Mouse (Mus musculus) MEL (cell line): ENCODE results near the gene Exoc6b. TPM values are rescaled to one million over a fixed set of nuclear protein-coding genes. Genes with fewer than 3 reads are reported as not detected.
A peak's percentile ranks its signal among the peaks of the same experiment; 100 is the strongest.

Experiments
- DNase-seq: peaks from one replicate; pipeline ENCODE4 v3.0.0; 2011; ENCODE audit warnings: low read depth, low spot score
- H3K27ac ChIP-seq: 2 replicates; pipeline ENCODE4 v1.5.1; 2012; ENCODE audit warnings: low read depth, mild to moderate bottlenecking, control low read depth, low read length, moderate library complexity; ENCODE audit not compliant: control insufficient read depth
- H3K27me3 ChIP-seq, 2 experiments: fragments of 150-350 bp in 1 of 2; sonication (generic) in 1 of 2; 2 replicates each; pipeline ENCODE4 v1.6.1; 2012; ENCODE audit warnings: low read length in 2 of 2, mild to moderate bottlenecking in 2 of 2, improper control_type of control experiment in 1 of 2, moderate library complexity in 1 of 2; ENCODE audit not compliant: insufficient read depth in 2 of 2, control insufficient read depth in 1 of 2
- H3K36me3 ChIP-seq, 2 experiments: 2 replicates each; pipeline ENCODE4 v1.6.1; 2012 to 2014; ENCODE audit warnings: low read length in 2 of 2, improper control_type of control experiment in 1 of 2, inconsistent platforms in 1 of 2, mild to moderate bottlenecking in 1 of 2; ENCODE audit not compliant: insufficient read depth in 2 of 2, control insufficient read depth in 1 of 2
- H3K4me1 ChIP-seq, 2 experiments: fragments of 150-350 bp in 1 of 2; sonication (generic) in 1 of 2; 2 replicates each; pipeline ENCODE4 v1.6.1; 2012; ENCODE audit warnings: low read length in 2 of 2, improper control_type of control experiment in 1 of 2, mild to moderate bottlenecking in 1 of 2; ENCODE audit not compliant: insufficient read depth in 2 of 2, control insufficient read depth in 1 of 2
- H3K4me3 ChIP-seq, 2 experiments: fragments of 150-350 bp in 1 of 2; sonication (generic) in 1 of 2; 2 replicates each; pipeline ENCODE4 v1.5.1; 2012; ENCODE audit warnings: low read depth in 2 of 2, low read length in 2 of 2, mild to moderate bottlenecking in 2 of 2, moderate library complexity in 2 of 2, control low read depth in 1 of 2, improper control_type of control experiment in 1 of 2; ENCODE audit not compliant: control insufficient read depth in 1 of 2, insufficient read depth in 1 of 2
- H3K79me2 ChIP-seq: 2 replicates; pipeline ENCODE4 v1.6.1; 2012; ENCODE audit warnings: mild to moderate bottlenecking, low read length, moderate library complexity; ENCODE audit not compliant: control insufficient read depth, poor library complexity, insufficient read depth
- H3K9ac ChIP-seq: 2 replicates; pipeline ENCODE4 v1.6.1; 2012; ENCODE audit warnings: low read depth, mild to moderate bottlenecking, control low read depth, low read length, moderate library complexity; ENCODE audit not compliant: control insufficient read depth, poor library complexity, severe bottlenecking
- H3K9me3 ChIP-seq: fragments of 150-350 bp; sonication (generic); replicated peaks from 2 replicates; pipeline ENCODE4 v1.6.1; 2012; ENCODE audit warnings: mild to moderate bottlenecking, low read length, improper control_type of control experiment, moderate library complexity; ENCODE audit not compliant: insufficient read depth
- CHD1 ChIP-seq: IDR thresholded peaks from 2 replicates; pipeline ENCODE4 v1.6.1; 2012; ENCODE audit warnings: low read depth, mild to moderate bottlenecking, inconsistent platforms, low read length, improper control_type of control experiment
- CTCF ChIP-seq, 3 experiments: IDR thresholded peaks in 2 of 3; conservative IDR thresholded peaks in 1 of 3; 2 replicates each; pipeline ENCODE4 v1.5.1; 2011 to 2012; ENCODE audit warnings: low read length in 3 of 3, low read depth in 2 of 3, mild to moderate bottlenecking in 2 of 3, improper control_type of control experiment in 1 of 3, inconsistent platforms in 1 of 3, mixed read lengths in 1 of 3, moderate library complexity in 1 of 3; ENCODE audit not compliant: control insufficient read depth in 1 of 3, insufficient read depth in 1 of 3, poor library complexity in 1 of 3, severe bottlenecking in 1 of 3
- E2F4 ChIP-seq: IDR thresholded peaks from 2 replicates; pipeline ENCODE4 v1.6.1; 2011; ENCODE audit warnings: low read depth, low read length, improper control_type of control experiment, borderline replicate concordance
- ELF1 ChIP-seq: IDR thresholded peaks from 2 replicates; pipeline ENCODE4 v1.6.1; 2014; ENCODE audit warnings: low read depth, mild to moderate bottlenecking, inconsistent platforms, low read length, improper control_type of control experiment, moderate library complexity
- ETS1 ChIP-seq: IDR thresholded peaks from 2 replicates; pipeline ENCODE4 v1.6.1; 2012; ENCODE audit warnings: low read depth, mild to moderate bottlenecking, inconsistent platforms, low read length, improper control_type of control experiment, moderate library complexity
- GATA1 ChIP-seq: IDR thresholded peaks from 2 replicates; pipeline ENCODE4 v1.6.1; 2011; ENCODE audit warnings: low read depth, low read length, improper control_type of control experiment
- HCFC1 ChIP-seq: IDR thresholded peaks from 2 replicates; pipeline ENCODE4 v1.6.1; 2012; ENCODE audit warnings: low read depth, mild to moderate bottlenecking, inconsistent platforms, low read length, improper control_type of control experiment, moderate library complexity
- MAFK ChIP-seq: IDR thresholded peaks from 2 replicates; pipeline ENCODE4 v1.6.1; 2011; ENCODE audit warnings: low read depth, mild to moderate bottlenecking, low read length, improper control_type of control experiment, borderline replicate concordance
- MAZ ChIP-seq: IDR thresholded peaks from 2 replicates; pipeline ENCODE4 v1.6.1; 2012; ENCODE audit warnings: low read depth, mild to moderate bottlenecking, inconsistent platforms, low read length, improper control_type of control experiment
- MXI1 ChIP-seq: IDR thresholded peaks from 2 replicates; pipeline ENCODE4 v1.6.1; 2011; ENCODE audit warnings: mild to moderate bottlenecking, low read depth, low read length, improper control_type of control experiment
- NELFE ChIP-seq: IDR thresholded peaks from 2 replicates; pipeline ENCODE4 v1.6.1; 2011; ENCODE audit warnings: low read depth, low read length, improper control_type of control experiment
- NRF1 ChIP-seq: IDR thresholded peaks from 2 replicates; pipeline ENCODE4 v1.6.1; 2014; ENCODE audit warnings: low read depth, mild to moderate bottlenecking, inconsistent platforms, low read length, improper control_type of control experiment, moderate library complexity; ENCODE audit not compliant: poor library complexity, insufficient read depth, severe bottlenecking
- POLR2A ChIP-seq, 2 experiments: IDR thresholded peaks; 2 replicates each; pipeline ENCODE4 v1.6.1; 2011 to 2012; ENCODE audit warnings: low read length in 2 of 2, mild to moderate bottlenecking in 2 of 2, control low read depth in 1 of 2, improper control_type of control experiment in 1 of 2, low read depth in 1 of 2, moderate library complexity in 1 of 2; ENCODE audit not compliant: control insufficient read depth in 1 of 2, insufficient read depth in 1 of 2, poor library complexity in 1 of 2
- POLR2AphosphoS2 ChIP-seq: IDR thresholded peaks from 2 replicates; pipeline ENCODE4 v1.6.1; 2011; ENCODE audit warnings: low read length, improper control_type of control experiment
- RAD21 ChIP-seq: IDR thresholded peaks from 2 replicates; pipeline ENCODE4 v1.6.1; 2011; ENCODE audit warnings: mild to moderate bottlenecking, low read depth, low read length, improper control_type of control experiment
- RCOR1 ChIP-seq: IDR thresholded peaks from 2 replicates; pipeline ENCODE4 v1.6.1; 2012; ENCODE audit warnings: low read depth, mild to moderate bottlenecking, inconsistent platforms, low read length, improper control_type of control experiment
- TAL1 ChIP-seq: IDR thresholded peaks from 2 replicates; pipeline ENCODE4 v1.6.1; 2012; ENCODE audit warnings: mild to moderate bottlenecking, inconsistent platforms, low read length, moderate library complexity, mixed read lengths
- TBP ChIP-seq: IDR thresholded peaks from 2 replicates; pipeline ENCODE4 v1.8.0; 2011; ENCODE audit warnings: low read depth, low read length, improper control_type of control experiment
- TCF12 ChIP-seq: IDR thresholded peaks from 2 replicates; pipeline ENCODE4 v1.6.1; 2014; ENCODE audit warnings: low read depth, mild to moderate bottlenecking, inconsistent platforms, low read length, improper control_type of control experiment, moderate library complexity
- USF1 ChIP-seq: IDR thresholded peaks from 2 replicates; pipeline ENCODE4 v1.6.1; 2014; ENCODE audit warnings: low read depth, mild to moderate bottlenecking, inconsistent platforms, low read length, improper control_type of control experiment, moderate library complexity
- ZNF384 ChIP-seq: IDR thresholded peaks from 2 replicates; pipeline ENCODE4 v1.6.1; 2012; ENCODE audit warnings: low read depth, mild to moderate bottlenecking, inconsistent platforms, low read length, improper control_type of control experiment
- polyA plus RNA-seq, 2 experiments: library from polyadenylated mRNA; stranded (reverse) in 1 of 2; unstranded in 1 of 2; fragments of >175 nt in 1 of 2; fragments of >200 nt in 1 of 2; gene quantifications; 2 replicates each; pipeline versions ENCODE4 v1.2.1 to v1.2.4; 2012; ENCODE audit warnings: low replicate concordance in 2 of 2, low read depth in 1 of 2; ENCODE audit not compliant: insufficient read length in 2 of 2, insufficient read depth in 1 of 2, missing spikeins in 1 of 2
- total RNA-seq: library from RNA; depleted of rRNA; stranded (reverse); fragments of 300-350 nt; gene quantifications from 2 replicates; pipeline ENCODE4 v1.2.3, GENCODE M21; 2012

Exoc6b gene
- total and polyA plus RNA-seq, 3 experiments: 3.4 to 6.5 TPM; not detected in 1

- no peaks in the 10 kb centered on the region for H3K79me2 ChIP-seq
- H3K9ac ChIP-seq: no peak overlapping the region
- TF ChIP-seq TAL1 (no peak), MXI1 (no peak), CTCF (IDR thresholded peaks at IDR 0.05 in 2 of 3, conservative IDR thresholded peaks at IDR 0.05 in 1 of 3; ENCODE audit: control insufficient read depth in 1 of 3, insufficient read depth in 1 of 3, low read depth in 2 of 3, low read length in 3 of 3, poor library complexity in 1 of 3, severe bottlenecking in 1 of 3) (no peak), E2F4 (no peak), GATA1 (no peak), USF1 (no peak), MAFK (no peak)
- peaks cover 0 to 5% of the 10 kb centered on the region in 2 experiments; a peak in 2 of 4 replicates for H3K36me3 ChIP-seq
- H3K9me3 ChIP-seq: no peaks in the 10 kb centered on the region
- no peak overlapping the region for H3K4me3 ChIP-seq
- DNase-seq: peak; percentile 56
- H3K4me1 ChIP-seq: peaks cover 0 to 8% of the 10 kb centered on the region in 2 experiments; a peak in 1 of 4 replicates
- H3K27me3 ChIP-seq: peaks cover 2 to 4% of the 10 kb centered on the region in 2 experiments; a peak in 2 of 4 replicates
- no peak overlapping the region for H3K27ac ChIP-seq
Measured at GRCm38 (mm10) chr6:85074996-85075395, 5.7 kb upstream of the Exoc6b start.

GRCm38 (mm10) chr6:85068322-85069022 is 841 bp downstream of the Exoc6b start:
- Histone ChIP-seq H3K36me3 (peaks cover 0 to 5% of the 10 kb centered on the region in 2 experiments; a peak in 2 of 4 replicates), H3K27ac (no peak overlapping the region), H3K4me3 (peak overlapping the region; percentile 79 to 98), H3K27me3 (peaks cover 2 to 4% of the 10 kb centered on the region in 2 experiments; a peak in 2 of 4 replicates), H3K9ac (peak overlapping the region; percentile 73), H3K79me2 (no peaks in the 10 kb centered on the region; the same call in 1 of the 2 replicates), H3K4me1 (peaks cover 0 to 7% of the 10 kb centered on the region in 2 experiments; a peak in 1 of 4 replicates), H3K9me3 (no peaks in the 10 kb centered on the region)
- peak; percentile 45 for DNase-seq
- TF ChIP-seq TAL1: no peak
- TF ChIP-seq RAD21: no peak
- TF ChIP-seq E2F4: no peak

GRCm38 (mm10) chr6:85057641-85058040 is 11.7 kb downstream of the Exoc6b start:
- Histone ChIP-seq H3K36me3 (no peaks in the 10 kb centered on the region), H3K27ac (no peak overlapping the region), H3K4me3 (no peak overlapping the region), H3K9me3 (no peaks in the 10 kb centered on the region), H3K79me2 (no peaks in the 10 kb centered on the region), H3K4me1 (no peaks in the 10 kb centered on the region), H3K9ac (no peak overlapping the region), H3K27me3 (no peaks in the 10 kb centered on the region)
- TF ChIP-seq RAD21 (no peak), POLR2A (IDR thresholded peaks at IDR 0.05; ENCODE audit: control insufficient read depth in 1 of 2, insufficient read depth in 1 of 2, low read depth in 1 of 2, low read length in 2 of 2, poor library complexity in 1 of 2) (no peak), HCFC1 (no peak), NELFE (no peak), TAL1 (no peak), ZNF384 (no peak), TBP (no peak), ELF1 (no peak), NRF1 (no peak), TCF12 (no peak), MAZ (no peak), ETS1 (no peak), RCOR1 (no peak), POLR2AphosphoS2 (no peak), CHD1 (no peak), MXI1 (no peak), E2F4 (no peak), GATA1 (no peak)
- no peak for DNase-seq
